Mouse (Mus musculus) heart, postnatal 0 days (tissue): Measurements from ENCODE around the gene Il15.

Experiments used
- CTCF ChIP-seq: IDR thresholded peaks from 2 replicates; pipeline ENCODE4 v1.5.1; 2016; ENCODE audit warnings: antibody characterized with exemption, control low read depth, low read depth
- EP300 ChIP-seq: IDR thresholded peaks from 2 replicates; pipeline ENCODE4 v1.6.1; 2016; ENCODE audit warnings: antibody characterized with exemption, low read depth

- TF ChIP-seq CTCF (no peak), EP300 (no peak)
Measured at GRCm38 (mm10) chr8:82410135-82410534, 7.1 kb upstream of the Il15 start.
